Mouse (Mus musculus) forebrain, embryonic 13.5 days (tissue): Measurements from ENCODE around the gene Rps11. TPM values are rescaled to one million over a fixed set of nuclear protein-coding genes. Genes with fewer than 3 reads are reported as not detected.
"Not testable (repeated sequence)": the region's sequence is repeated elsewhere in the genome, so short reads cannot be mapped to it uniquely, and the experiment has no call there.

Experiments
- ATAC-seq: fragments of 200-750 bp; cut with Nextera tagmentation; 2 replicates; pipeline ENCODE4 v1.8.0; 2017
- H3K27ac ChIP-seq: fragments of 300-500 bp; sonication (generic); 2 replicates; pipeline ENCODE4 v1.5.1; 2015; ENCODE audit warnings: inconsistent platforms, mild to moderate bottlenecking, moderate library complexity
- H3K27me3 ChIP-seq: fragments of 300-500 bp; sonication (generic); 2 replicates; pipeline ENCODE4 v1.6.1; 2015; ENCODE audit warnings: mild to moderate bottlenecking, inconsistent platforms
- H3K36me3 ChIP-seq: fragments of 300-500 bp; sonication (generic); 2 replicates; pipeline ENCODE4 v1.6.1; 2015; ENCODE audit warnings: mild to moderate bottlenecking, inconsistent platforms; ENCODE audit not compliant: poor library complexity, severe bottlenecking
- H3K4me1 ChIP-seq: fragments of 300-500 bp; sonication (generic); 2 replicates; pipeline ENCODE4 v1.6.1; 2015; ENCODE audit warnings: inconsistent platforms
- H3K4me2 ChIP-seq: fragments of 300-500 bp; sonication (generic); 2 replicates; pipeline ENCODE4 v1.6.1; 2015; ENCODE audit warnings: inconsistent platforms, mild to moderate bottlenecking, moderate library complexity
- H3K4me3 ChIP-seq: fragments of 300-500 bp; sonication (generic); 2 replicates; pipeline ENCODE4 v1.5.1; 2015; ENCODE audit warnings: mild to moderate bottlenecking, inconsistent platforms
- H3K9ac ChIP-seq: fragments of 300-500 bp; sonication (generic); 2 replicates; pipeline ENCODE4 v1.6.1; 2015; ENCODE audit warnings: mild to moderate bottlenecking, inconsistent platforms
- H3K9me3 ChIP-seq: fragments of 300-500 bp; sonication (generic); replicated peaks from 2 replicates; pipeline ENCODE4 v1.6.1; 2016; ENCODE audit warnings: inconsistent platforms
- WGBS: fragments of 180-500 bp; shearing (Covaris S2); methylation state at CpG from one replicate; pipeline ENCODE4 v1.1.7; 2015; 5-methylcytosine and 5-hydroxymethylcytosine counted together
- polyA plus RNA-seq: library from polyadenylated mRNA; unstranded; fragments of >200 nt; fragmentation: Nextera tagmentation; extraction: Ambion mirVana; gene quantifications from 2 replicates; pipeline ENCODE4 v1.2.1, GENCODE M21; 2015

Gene Rps11
- polyA plus RNA-seq, 1 experiment from 2014 or later = 1,406 TPM

- no peaks in the 10 kb centered on the region for H3K4me1 ChIP-seq
- WGBS = 92% methylated on average over 6 of the region's 6 CpGs
- no peak overlapping the region for H3K9ac ChIP-seq
- H3K9me3 ChIP-seq = no peaks in the 10 kb centered on the region
- no peak overlapping the region for H3K4me3 ChIP-seq
- ATAC-seq = no peak
- H3K4me2 ChIP-seq = no peak overlapping the region
- H3K27ac ChIP-seq = no peak overlapping the region
- H3K27me3 ChIP-seq = no peaks in the 10 kb centered on the region
- H3K36me3 ChIP-seq = no peaks in the 10 kb centered on the region
Measured at GRCm38 (mm10) chr7:45100046-45100445, 24.2 kb downstream of the Rps11 start.

DNA sequence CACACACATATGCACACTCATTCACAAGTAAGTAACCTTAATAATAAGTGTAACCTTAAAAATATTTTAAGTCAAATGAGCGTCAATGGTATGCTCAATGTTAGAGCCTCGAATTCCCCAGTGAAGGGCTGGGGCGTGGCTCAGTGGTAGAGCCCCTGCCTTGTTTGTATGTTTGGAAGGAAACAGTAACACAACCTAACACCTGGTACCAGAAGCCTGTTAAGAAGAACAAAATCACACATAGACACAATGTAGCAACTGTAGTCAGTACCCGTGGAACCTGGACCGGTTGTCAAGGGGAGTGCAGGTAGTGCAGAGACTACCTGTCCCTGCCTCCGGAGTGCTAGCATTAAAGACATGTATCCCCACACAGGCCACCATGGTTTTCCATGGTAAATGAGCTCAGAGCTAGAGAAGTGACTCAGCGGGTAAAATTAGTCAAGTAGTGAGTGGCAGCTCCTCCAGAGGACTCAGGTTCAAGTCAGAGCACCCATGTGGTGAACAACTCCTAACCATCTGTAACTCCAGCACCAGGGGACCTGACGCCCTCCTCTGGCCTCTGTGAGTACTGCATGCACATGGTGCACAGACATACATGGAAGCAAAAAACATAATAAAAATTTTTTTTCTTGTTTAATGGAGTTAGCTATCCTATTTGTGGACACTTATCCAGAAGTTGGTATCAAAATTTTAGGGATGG lies 25.5 kb downstream of the Rps11 start:
- no peak overlapping the region for H3K9ac ChIP-seq
- WGBS = 91% methylated on average over 8 of the region's 8 CpGs
- no peak overlapping the region for H3K4me2 ChIP-seq
- no peaks in the 10 kb centered on the region for H3K4me1 ChIP-seq
- H3K27me3 ChIP-seq = no peaks in the 10 kb centered on the region
- H3K4me3 ChIP-seq = no peak overlapping the region
- no peaks in the 10 kb centered on the region for H3K9me3 ChIP-seq
- no peak for ATAC-seq
- no peaks in the 10 kb centered on the region for H3K36me3 ChIP-seq
- no peak overlapping the region for H3K27ac ChIP-seq

DNA sequence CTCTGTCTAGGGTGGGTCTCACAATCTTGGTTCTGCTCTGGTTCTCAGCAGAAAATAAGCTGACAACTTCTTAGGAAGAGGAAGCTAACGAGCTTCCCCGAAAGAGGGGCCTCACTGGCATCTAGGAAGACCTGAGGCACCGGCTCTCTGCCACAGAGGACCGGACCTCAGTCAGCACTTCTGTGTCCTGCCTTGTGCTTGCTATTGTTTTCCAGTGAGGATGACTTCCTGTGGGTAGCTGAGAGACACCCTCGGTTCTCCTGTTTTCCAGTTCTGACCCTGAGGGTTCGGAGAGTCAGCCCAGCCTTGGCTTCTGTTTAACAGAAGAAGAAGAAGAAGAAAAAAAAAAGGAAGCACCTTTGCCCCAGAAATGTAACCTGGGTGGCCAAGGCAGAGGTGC lies 26.8 kb downstream of the Rps11 start:
- ATAC-seq = no peak
- no peaks in the 10 kb centered on the region for H3K36me3 ChIP-seq
- H3K4me2 ChIP-seq = no peak overlapping the region
- no peaks in the 10 kb centered on the region for H3K9me3 ChIP-seq
- no peak overlapping the region for H3K9ac ChIP-seq
- no peaks in the 10 kb centered on the region for H3K27me3 ChIP-seq
- H3K27ac ChIP-seq = no peak overlapping the region
- H3K4me1 ChIP-seq = peaks cover 6% of the 10 kb centered on the region; the same call in 1 of the 2 replicates
- WGBS = 54% methylated on average over 6 of the region's 6 CpGs
- no peak overlapping the region for H3K4me3 ChIP-seq

DNA sequence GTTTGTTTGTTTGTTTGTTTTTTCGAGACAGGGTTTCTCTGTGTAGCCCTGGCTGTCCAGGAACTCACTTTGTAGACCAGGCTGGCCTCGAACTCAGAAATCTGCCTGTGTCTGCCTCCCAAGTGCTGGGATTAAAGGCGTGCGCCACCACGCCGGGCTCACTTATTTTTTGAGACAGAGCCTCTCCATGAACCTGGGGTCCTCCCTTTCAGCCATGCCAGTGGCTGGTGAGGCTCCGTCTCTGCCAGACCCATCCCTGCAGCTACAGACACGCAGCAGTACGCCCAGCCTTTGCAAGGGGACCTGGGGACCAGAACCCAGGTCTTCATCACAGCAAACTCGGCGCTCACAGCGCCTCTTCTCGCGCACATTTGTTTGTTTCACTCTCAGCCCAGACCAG lies 28.3 kb downstream of the Rps11 start:
- not testable (repeated sequence) for H3K4me2 ChIP-seq, H3K36me3 ChIP-seq, H3K27ac ChIP-seq, H3K9ac ChIP-seq, H3K4me3 ChIP-seq, ATAC-seq, H3K9me3 ChIP-seq, H3K27me3 ChIP-seq
- H3K4me1 ChIP-seq = peaks cover 17% of the 10 kb centered on the region
- 90% methylated on average over 14 of the region's 14 CpGs for WGBS

DNA sequence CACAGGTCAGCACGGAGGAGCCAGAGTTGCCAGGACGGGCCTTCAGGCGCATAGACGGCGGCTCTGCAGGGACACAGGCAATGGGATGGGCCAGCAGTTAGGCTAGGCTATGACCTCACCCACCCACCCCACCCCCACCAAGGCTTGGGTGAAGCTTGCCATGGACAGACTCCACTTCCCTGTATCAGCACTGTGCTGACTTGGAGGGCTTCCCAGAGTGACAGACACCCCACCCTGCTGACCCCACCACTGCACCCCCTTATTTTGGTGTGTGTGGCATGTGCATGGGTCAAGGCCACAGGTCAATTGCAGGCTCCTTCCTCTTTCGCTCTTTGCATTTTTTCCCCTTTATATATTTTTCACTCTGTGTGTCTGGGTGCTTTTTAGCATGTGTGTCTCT lies 28.9 kb downstream of the Rps11 start:
- Histone ChIP-seq H3K27me3 (no peaks in the 10 kb centered on the region), H3K4me3 (no peak overlapping the region), H3K9me3 (no peaks in the 10 kb centered on the region), H3K4me1 (peaks cover 19% of the 10 kb centered on the region), H3K36me3 (no peaks in the 10 kb centered on the region), H3K4me2 (no peak overlapping the region), H3K9ac (no peak overlapping the region), H3K27ac (no peak overlapping the region)
- 87% methylated on average over 6 of the region's 6 CpGs for WGBS
- no peak for ATAC-seq

DNA sequence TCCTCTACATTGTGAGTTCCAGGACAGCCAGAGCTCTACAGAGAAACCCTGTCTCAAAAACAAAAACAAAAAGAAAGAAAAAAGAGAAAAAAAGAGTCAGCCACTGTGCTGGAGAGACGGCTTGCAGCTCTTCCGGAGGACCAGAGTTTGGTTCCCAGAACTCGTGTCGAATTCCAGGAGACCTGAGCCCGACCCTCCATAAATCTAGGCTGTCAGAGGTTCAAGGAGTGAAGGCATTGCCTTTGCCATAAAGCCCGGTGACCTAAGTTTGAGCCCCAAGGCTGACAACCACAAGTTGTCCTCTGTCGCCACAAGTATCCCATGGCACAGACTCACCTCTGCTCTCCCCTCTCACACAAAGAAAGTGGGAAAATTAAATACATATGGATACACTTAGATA lies 30.1 kb downstream of the Rps11 start:
- no peak overlapping the region for H3K9ac ChIP-seq
- peaks cover 19% of the 10 kb centered on the region for H3K4me1 ChIP-seq
- ATAC-seq = no peak
- H3K4me2 ChIP-seq = no peak overlapping the region
- no peaks in the 10 kb centered on the region for H3K9me3 ChIP-seq
- no peak overlapping the region for H3K27ac ChIP-seq
- H3K27me3 ChIP-seq = no peaks in the 10 kb centered on the region
- no peak overlapping the region for H3K4me3 ChIP-seq
- no peaks in the 10 kb centered on the region for H3K36me3 ChIP-seq
- WGBS = 80% methylated on average over 7 of the region's 7 CpGs

DNA sequence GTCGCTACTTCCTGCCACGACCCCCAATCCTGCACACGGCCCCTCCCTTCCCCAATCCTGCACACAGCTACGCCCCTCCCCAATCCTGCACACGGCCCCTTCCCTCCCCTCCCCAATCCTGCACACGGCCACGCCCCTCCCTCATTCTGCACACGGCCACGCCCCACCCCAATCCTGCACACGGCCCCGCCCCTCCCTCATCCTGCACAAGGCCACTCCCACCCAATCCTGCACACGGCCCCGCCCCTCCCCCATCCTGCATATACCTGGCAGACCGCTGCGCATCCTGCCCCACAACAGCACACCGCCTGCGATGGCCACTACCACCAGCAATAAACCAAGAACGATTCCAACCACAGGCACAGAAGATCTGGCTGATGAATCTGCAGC lies 30.7 kb downstream of the Rps11 start:
- no peak for ATAC-seq
- WGBS = 37% methylated on average over 18 of the region's 18 CpGs
- peaks cover 19% of the 10 kb centered on the region for H3K4me1 ChIP-seq
- no peak overlapping the region for H3K4me3 ChIP-seq
- H3K27me3 ChIP-seq = no peaks in the 10 kb centered on the region
- H3K9me3 ChIP-seq = no peaks in the 10 kb centered on the region
- H3K4me2 ChIP-seq = no peak overlapping the region
- no peak overlapping the region for H3K9ac ChIP-seq
- no peak overlapping the region for H3K27ac ChIP-seq
- peaks cover 1% of the 10 kb centered on the region; the same call in 1 of the 2 replicates for H3K36me3 ChIP-seq

DNA sequence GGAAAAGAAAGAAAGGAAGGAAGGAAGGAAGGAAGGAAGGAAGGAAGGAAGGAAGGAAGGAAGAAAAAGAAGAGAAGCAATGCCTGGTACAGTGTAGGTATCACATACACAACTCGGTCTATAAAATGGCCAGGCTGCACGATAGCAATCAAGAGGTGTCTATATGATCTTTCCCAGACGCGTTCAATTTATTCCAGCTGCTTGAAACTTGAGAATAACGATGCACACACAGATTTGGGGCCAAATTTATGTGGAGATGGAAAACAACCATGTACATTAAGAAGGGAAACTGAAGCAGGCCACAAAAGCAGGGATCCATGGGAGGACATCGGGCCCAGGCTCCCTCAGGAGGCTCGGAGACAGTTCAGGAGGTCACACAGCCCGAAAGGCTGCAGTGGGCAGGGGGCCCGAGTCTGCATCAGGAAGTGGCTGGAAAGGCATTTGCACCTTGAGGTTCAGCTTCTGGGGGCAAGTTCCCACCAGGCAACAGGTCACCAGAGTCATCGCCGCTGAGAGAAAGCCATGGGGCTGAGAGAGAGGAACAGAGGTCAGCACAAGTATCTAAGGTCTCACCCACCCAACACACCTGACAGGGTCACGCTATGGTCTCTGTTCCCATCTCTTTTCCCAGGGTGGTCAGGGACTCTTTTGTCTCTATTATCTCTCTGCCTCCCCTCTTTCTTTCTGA lies 31.3 kb downstream of the Rps11 start:
- 67% methylated on average over 12 of the region's 12 CpGs for WGBS
- Histone ChIP-seq H3K36me3 (peaks cover 7% of the 10 kb centered on the region; the same call in 1 of the 2 replicates), H3K27me3 (no peaks in the 10 kb centered on the region)

DNA sequence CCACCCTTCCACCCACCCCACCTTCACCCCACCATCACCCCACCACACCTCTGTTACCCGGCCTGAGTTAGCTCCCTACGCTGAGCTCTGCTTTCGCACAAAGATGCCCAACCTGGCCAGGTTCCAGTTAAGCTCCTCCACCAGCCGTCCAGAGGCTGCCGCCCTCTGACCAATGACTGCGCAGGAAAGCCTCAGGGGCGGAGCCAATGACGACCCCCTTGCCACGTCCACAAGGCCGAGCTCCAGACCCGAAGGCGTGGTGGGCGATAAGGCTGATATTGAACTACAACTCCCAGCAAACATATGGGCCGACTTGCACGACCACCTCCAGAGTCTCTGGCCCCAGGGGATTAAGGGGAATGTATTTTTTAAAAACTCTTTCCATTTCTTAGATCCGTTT lies 32.2 kb downstream of the Rps11 start, which contains the start of gene Rcn3:
Gene Rcn3, minus strand, starts transcription at position 174 of the 400 bp plus-strand sequence.
- H3K36me3 ChIP-seq = peaks cover 15% of the 10 kb centered on the region
- H3K27me3 ChIP-seq = no peaks in the 10 kb centered on the region
- H3K4me2 ChIP-seq = peak within 1 kb of the TSS; percentile 66
- peaks cover 19% of the 10 kb centered on the region for H3K4me1 ChIP-seq
- H3K9ac ChIP-seq = peak within 1 kb of the TSS; percentile 66
- peak; percentile 96 for ATAC-seq
- no peaks in the 10 kb centered on the region for H3K9me3 ChIP-seq
- peak within 1 kb of the TSS; percentile 19; the same call in 1 of the 2 replicates for H3K27ac ChIP-seq
- peak within 1 kb of the TSS; percentile 43 for H3K4me3 ChIP-seq
- WGBS = under 1% methylated on average over 16 of the region's 16 CpGs

More for the DNA sequence above, 31.3 kb downstream of the Rps11 start:
- Histone ChIP-seq H3K4me2 (no peak overlapping the region), H3K4me1 (peaks cover 19% of the 10 kb centered on the region), H3K27ac (no peak overlapping the region), H3K4me3 (no peak overlapping the region), H3K9ac (no peak overlapping the region), H3K9me3 (no peaks in the 10 kb centered on the region)
- ATAC-seq = no peak

- H3K4me1 ChIP-seq = peaks cover 19% of the 10 kb centered on the region
- peak overlapping the region; percentile 66 for H3K9ac ChIP-seq
- no peaks in the 10 kb centered on the region for H3K27me3 ChIP-seq
- peak overlapping the region; percentile 19; the same call in 1 of the 2 replicates for H3K27ac ChIP-seq
- 16% methylated on average over 35 of the region's 35 CpGs for WGBS
- no peaks in the 10 kb centered on the region for H3K9me3 ChIP-seq
- H3K36me3 ChIP-seq = peaks cover 23% of the 10 kb centered on the region
- peak overlapping the region; percentile 66 for H3K4me2 ChIP-seq
- peak overlapping the region; percentile 43 for H3K4me3 ChIP-seq
- peak; percentile 61 for ATAC-seq
Measured at GRCm38 (mm10) chr7:45091001-45091990, 32.9 kb downstream of the Rps11 start.

DNA sequence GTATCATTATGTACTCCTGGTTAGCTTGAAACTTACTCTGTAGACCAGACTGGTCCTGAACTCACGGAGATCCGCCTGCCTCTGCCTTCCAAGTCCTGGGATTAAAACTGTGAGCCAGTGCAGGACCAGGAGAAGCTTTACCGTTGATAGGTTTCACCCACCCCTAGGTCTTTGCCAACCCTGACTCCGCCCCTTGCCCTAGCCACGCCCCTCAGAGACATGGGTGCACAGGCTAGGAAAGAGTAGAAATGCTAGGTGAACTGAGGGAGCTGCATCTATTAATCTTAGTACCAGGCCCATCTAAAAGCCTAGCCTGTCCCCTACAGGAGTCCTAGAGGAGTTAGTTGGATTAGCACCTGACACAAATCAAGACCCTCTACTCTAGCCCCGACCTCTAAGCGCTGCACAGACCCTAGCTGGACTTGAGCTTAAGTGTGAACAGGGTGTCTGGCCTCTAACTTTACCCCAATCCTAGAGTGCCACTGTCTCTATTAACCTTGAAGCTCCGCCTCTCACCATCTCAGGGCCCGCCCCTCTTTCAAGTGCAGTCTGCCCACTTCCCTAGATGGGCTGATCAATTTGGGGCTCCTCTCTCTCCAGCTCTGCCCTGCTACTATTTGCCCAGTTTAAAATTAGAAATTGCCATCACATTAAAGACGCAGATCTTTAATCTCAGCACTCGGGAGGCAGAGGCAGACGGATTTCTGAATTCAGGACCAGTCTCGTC lies 33.8 kb downstream of the Rps11 start:
- H3K27me3 ChIP-seq = no peaks in the 10 kb centered on the region
- H3K4me2 ChIP-seq = peak overlapping the region; percentile 66; the same call in 1 of the 2 replicates
- H3K4me1 ChIP-seq = peaks cover 19% of the 10 kb centered on the region
- H3K9me3 ChIP-seq = no peaks in the 10 kb centered on the region
- H3K36me3 ChIP-seq = peaks cover 29% of the 10 kb centered on the region
- no peak for ATAC-seq
- 82% methylated on average over 13 of the region's 13 CpGs for WGBS
- no peak overlapping the region for H3K9ac ChIP-seq
- no peak overlapping the region for H3K27ac ChIP-seq
- H3K4me3 ChIP-seq = no peak overlapping the region
